Mouse (Mus musculus) erythroblast, adult 5-6 weeks (primary cell): Measurements from ENCODE around the gene Gm13757. TPM values are rescaled to one million over a fixed set of nuclear protein-coding genes. Genes with fewer than 3 reads are reported as not detected.
"Not testable (repeated sequence)": the region's sequence is repeated elsewhere in the genome, so short reads cannot be mapped to it uniquely, and the experiment has no call there.

ENCODE experiments used
- ATAC-seq: replicated peaks from 2 replicates; pipeline ENCODE4 v1.8.0; 2016; ENCODE audit warnings: moderate number of reproducible peaks, mild to moderate bottlenecking, moderate TSS enrichment, inconsistent platforms; ENCODE audit not compliant: poor library complexity, low FRiP score, severe bottlenecking
- total RNA-seq, 2 experiments: library from RNA; stranded (forward) in 1 of 2; stranded (reverse) in 1 of 2; fragments of 150-400 nt in 1 of 2; fragments of 200-764, 138-1000 nt in 1 of 2; gene quantifications; 2 replicates each; pipeline versions ENCODE4 v1.2.3 to v1.2.4; 2015 to 2017; ENCODE audit warnings: low replicate concordance in 2 of 2

Gene Gm13757
- total RNA-seq (2015; ENCODE audit: low replicate concordance) (0.63 TPM in 1 of 2 replicates, not detected in the other), total RNA-seq (2017; ENCODE audit: low replicate concordance) (not detected in 2 replicates)

DNA sequence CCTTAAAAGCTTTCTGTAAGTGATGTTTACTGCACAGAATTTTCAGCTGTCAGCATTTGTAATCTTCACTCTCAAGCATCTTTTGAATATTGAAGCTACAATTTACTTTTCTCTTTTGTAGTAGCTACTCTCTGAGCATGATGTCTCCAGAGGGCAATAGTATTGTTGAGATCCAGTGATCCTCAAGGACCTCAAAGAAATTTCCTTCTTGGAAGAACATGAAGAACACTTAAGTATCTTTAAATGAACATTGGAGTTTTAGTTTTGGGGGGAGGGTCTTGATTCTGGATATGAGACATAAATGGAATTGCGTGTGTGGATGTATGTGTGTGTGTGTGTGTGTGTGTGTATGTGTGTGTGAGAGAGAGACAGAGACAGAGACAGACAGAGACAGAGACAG is at the start of gene Gm13757:
Gene Gm13757, minus strand, starts transcription at position 101 of the 400 bp plus-strand sequence.
- ATAC-seq: no peak

DNA sequence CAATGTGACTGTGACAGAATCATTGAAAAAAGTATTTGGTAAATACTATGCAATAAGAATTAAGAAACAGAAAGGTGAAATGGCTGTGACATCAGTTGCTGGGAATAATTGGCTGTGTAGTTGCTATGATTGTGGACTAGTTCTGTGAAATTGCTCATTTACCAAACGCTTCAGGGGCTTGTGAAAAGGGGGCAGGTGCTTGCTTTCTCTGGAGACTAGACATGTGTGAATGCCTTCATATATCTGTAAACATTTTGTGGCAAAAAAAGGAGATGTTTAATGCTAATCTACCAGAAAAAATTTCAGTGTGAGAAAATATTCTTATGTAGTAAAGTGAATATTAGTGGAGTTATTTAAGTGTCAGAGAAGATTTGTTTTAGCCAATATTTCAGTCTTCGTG is 44.1 kb upstream of the Gm13757 start, which contains the start of gene Olfr1185-ps1:
Gene Olfr1185-ps1, plus strand, starts transcription at position 301 of the 400 bp plus-strand sequence.
- ATAC-seq: no peak

DNA sequence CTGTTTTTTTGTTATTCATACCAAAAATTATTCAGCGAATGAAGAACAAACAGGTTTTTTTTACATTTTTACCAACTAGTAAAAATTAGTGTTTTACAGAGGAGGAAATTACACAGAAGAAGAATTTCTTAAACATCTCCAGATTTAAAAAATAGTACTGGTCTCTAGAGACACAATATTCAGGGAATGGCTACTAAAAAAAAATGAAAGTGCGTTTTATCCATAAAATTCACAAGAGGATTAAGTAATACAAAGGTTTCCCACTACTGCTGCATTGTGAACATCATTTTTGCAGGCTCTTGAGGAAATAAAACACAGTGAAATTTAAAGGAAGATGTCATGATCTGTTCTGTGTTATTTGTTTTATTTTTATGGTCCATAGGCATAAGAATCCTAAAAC is 34.4 kb upstream of the Gm13757 start, which contains the start of gene Olfr1184:
Gene Olfr1184, plus strand, starts transcription at position 301 of the 400 bp plus-strand sequence.
- ATAC-seq: no peak

DNA sequence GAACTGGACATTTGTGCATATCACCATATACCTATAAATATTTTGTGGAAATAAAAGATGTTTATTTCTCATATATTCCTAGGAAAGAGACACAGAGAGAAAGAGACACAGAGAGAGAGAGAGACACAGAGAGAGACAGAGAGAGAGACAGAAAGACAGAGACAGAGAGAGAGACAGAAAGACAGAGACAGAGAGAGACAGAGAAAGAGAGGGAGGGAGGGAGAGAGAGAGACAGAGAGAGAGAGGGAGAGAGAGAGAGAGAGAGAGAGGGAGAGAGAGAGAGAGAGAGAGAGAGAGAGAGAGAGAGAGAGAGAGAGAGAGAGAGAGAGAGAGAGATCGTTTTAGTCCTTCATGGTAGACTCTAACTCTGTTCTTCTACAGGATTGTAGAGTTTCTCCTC is 5.6 kb upstream of the Gm13757 start, which contains the start of gene Olfr1183:
Gene Olfr1183, plus strand, starts transcription at position 301 of the 400 bp plus-strand sequence.
- ATAC-seq: not testable (repeated sequence)

- ATAC-seq: no peak
These were observed 22.9 kb downstream of the Gm13757 start, which contains the start of gene Olfr1181 for GRCm38 (mm10) chr2:88426071-88426470. Olfr1181 (minus strand) TSS chr2:88426171.

DNA sequence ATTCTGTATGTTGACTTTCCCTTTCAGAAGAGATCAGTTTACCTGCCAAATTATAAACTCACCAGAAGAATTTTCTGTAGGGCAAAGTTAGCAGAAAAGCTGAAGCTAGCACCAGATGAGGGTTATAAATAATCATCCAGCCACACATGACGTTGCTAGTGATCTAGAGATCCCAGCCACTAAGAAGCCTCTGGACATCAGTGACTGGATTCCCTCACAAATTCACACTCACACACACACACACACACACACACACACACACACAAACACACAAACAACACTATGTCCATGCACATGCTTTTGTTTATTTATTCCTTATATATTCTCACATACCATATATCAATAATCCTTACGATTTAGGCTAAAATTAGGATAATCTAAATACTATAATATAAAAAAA is 29.9 kb downstream of the Gm13757 start, which contains the start of gene Olfr1180:
Gene Olfr1180, minus strand, starts transcription at position 101 of the 400 bp plus-strand sequence.
- no peak for ATAC-seq

DNA sequence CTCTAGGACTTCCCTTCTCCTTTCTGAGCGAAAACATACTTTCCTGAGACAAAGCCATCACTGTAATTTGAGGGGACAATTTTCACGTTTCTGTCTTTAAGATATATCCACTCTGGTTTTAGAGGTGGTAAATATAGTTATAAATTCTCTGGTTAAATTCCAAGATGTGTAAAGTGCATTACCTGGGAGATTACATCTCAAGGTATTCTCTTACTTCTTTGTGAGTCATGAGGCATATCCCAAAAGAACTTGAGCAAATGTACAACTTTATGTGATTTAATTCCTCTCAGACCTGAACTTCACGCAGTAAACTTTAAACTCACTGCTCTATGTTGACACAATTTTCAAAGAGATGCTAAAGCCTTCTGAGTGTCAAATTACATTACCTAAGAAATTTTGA is 42.6 kb downstream of the Gm13757 start, which contains the start of gene Olfr1179:
Gene Olfr1179, minus strand, starts transcription at position 101 of the 400 bp plus-strand sequence.
- ATAC-seq: no peak

Other genes starting within 250 kb of the Gm13757 start
- gene Olfr1170, start 220.8 kb downstream of the Gm13757 start, total RNA-seq (2015; ENCODE audit: low replicate concordance): not detected in 2 replicates
- not detected in 2 replicates for gene Olfr1170, start 220.8 kb downstream of the Gm13757 start, total RNA-seq (2017; ENCODE audit: low replicate concordance)
- not detected in 2 replicates for gene Olfr1173, start 169.3 kb downstream of the Gm13757 start, total RNA-seq (2015; ENCODE audit: low replicate concordance)
- gene Olfr1173, start 169.3 kb downstream of the Gm13757 start, total RNA-seq (2017; ENCODE audit: low replicate concordance): not detected in 2 replicates
- 0.96 TPM in 1 of 2 replicates, not detected in the other for gene Olfr1174-ps, start 134.0 kb downstream of the Gm13757 start, total RNA-seq (2015; ENCODE audit: low replicate concordance)
- not detected in 2 replicates for gene Olfr1174-ps, start 134.0 kb downstream of the Gm13757 start, total RNA-seq (2017; ENCODE audit: low replicate concordance)
- gene Olfr1175-ps, start 121.9 kb downstream of the Gm13757 start, total RNA-seq (2015; ENCODE audit: low replicate concordance): not detected in 2 replicates
- gene Olfr1175-ps, start 121.9 kb downstream of the Gm13757 start, total RNA-seq (2017; ENCODE audit: low replicate concordance): not detected in 2 replicates
- not detected in 2 replicates for gene Olfr1176, start 112.4 kb downstream of the Gm13757 start, total RNA-seq (2015; ENCODE audit: low replicate concordance)
- not detected in 2 replicates for gene Olfr1176, start 112.4 kb downstream of the Gm13757 start, total RNA-seq (2017; ENCODE audit: low replicate concordance)
- not detected in 2 replicates for gene Olfr1177-ps, start 102.6 kb downstream of the Gm13757 start, total RNA-seq (2015; ENCODE audit: low replicate concordance)
- gene Olfr1177-ps, start 102.6 kb downstream of the Gm13757 start, total RNA-seq (2017; ENCODE audit: low replicate concordance): 1.5 TPM in 1 of 2 replicates, not detected in the other
- gene Olfr1178, start 62.1 kb downstream of the Gm13757 start, total RNA-seq (2015; ENCODE audit: low replicate concordance): not detected in 2 replicates
- gene Olfr1178, start 62.1 kb downstream of the Gm13757 start, total RNA-seq (2017; ENCODE audit: low replicate concordance): 0.09 and 0.84 TPM in 2 replicates
- not detected in 2 replicates for gene Olfr1179, start 42.7 kb downstream of the Gm13757 start, total RNA-seq (2015; ENCODE audit: low replicate concordance)
- not detected in 2 replicates for gene Olfr1179, start 42.7 kb downstream of the Gm13757 start, total RNA-seq (2017; ENCODE audit: low replicate concordance)
- gene Olfr1180, start 30.0 kb downstream of the Gm13757 start, total RNA-seq (2015; ENCODE audit: low replicate concordance): not detected in 2 replicates
- not detected in 2 replicates for gene Olfr1180, start 30.0 kb downstream of the Gm13757 start, total RNA-seq (2017; ENCODE audit: low replicate concordance)
- gene Olfr1181, start 23.0 kb downstream of the Gm13757 start, total RNA-seq (2015; ENCODE audit: low replicate concordance): not detected in 2 replicates
- not detected in 2 replicates for gene Olfr1181, start 23.0 kb downstream of the Gm13757 start, total RNA-seq (2017; ENCODE audit: low replicate concordance)
- not detected in 2 replicates for gene Olfr1183, start 5.7 kb upstream of the Gm13757 start, total RNA-seq (2015; ENCODE audit: low replicate concordance)
- gene Olfr1183, start 5.7 kb upstream of the Gm13757 start, total RNA-seq (2017; ENCODE audit: low replicate concordance): not detected in 2 replicates
- not detected in 2 replicates for gene Olfr1184, start 34.5 kb upstream of the Gm13757 start, total RNA-seq (2015; ENCODE audit: low replicate concordance)
- not detected in 2 replicates for gene Olfr1184, start 34.5 kb upstream of the Gm13757 start, total RNA-seq (2017; ENCODE audit: low replicate concordance)
- not detected in 2 replicates for gene Olfr1185-ps1, start 44.2 kb upstream of the Gm13757 start, total RNA-seq (2015; ENCODE audit: low replicate concordance)
- not detected in 2 replicates for gene Olfr1185-ps1, start 44.2 kb upstream of the Gm13757 start, total RNA-seq (2017; ENCODE audit: low replicate concordance)
- not detected in 2 replicates for gene Olfr1186, start 69.4 kb upstream of the Gm13757 start, total RNA-seq (2015; ENCODE audit: low replicate concordance)
- not detected in 2 replicates for gene Olfr1186, start 69.4 kb upstream of the Gm13757 start, total RNA-seq (2017; ENCODE audit: low replicate concordance)
- not detected in 2 replicates for gene Olfr1188, start 107.8 kb upstream of the Gm13757 start, total RNA-seq (2015; ENCODE audit: low replicate concordance)
- not detected in 2 replicates for gene Olfr1188, start 107.8 kb upstream of the Gm13757 start, total RNA-seq (2017; ENCODE audit: low replicate concordance)
- not detected in 2 replicates for gene Olfr1189, start 137.3 kb upstream of the Gm13757 start, total RNA-seq (2015; ENCODE audit: low replicate concordance)
- gene Olfr1189, start 137.3 kb upstream of the Gm13757 start, total RNA-seq (2017; ENCODE audit: low replicate concordance): not detected in 2 replicates
- gene Olfr1191-ps1, start 191.4 kb upstream of the Gm13757 start, total RNA-seq (2015; ENCODE audit: low replicate concordance): not detected in 2 replicates
- not detected in 2 replicates for gene Olfr1191-ps1, start 191.4 kb upstream of the Gm13757 start, total RNA-seq (2017; ENCODE audit: low replicate concordance)
- gene Olfr1192-ps1, start 199.4 kb upstream of the Gm13757 start, total RNA-seq (2015; ENCODE audit: low replicate concordance): not detected in 2 replicates
- 0.14 TPM in 1 of 2 replicates, not detected in the other for gene Olfr1192-ps1, start 199.4 kb upstream of the Gm13757 start, total RNA-seq (2017; ENCODE audit: low replicate concordance)
- not detected in 2 replicates for gene Olfr1193, start 226.5 kb upstream of the Gm13757 start, total RNA-seq (2015; ENCODE audit: low replicate concordance)
- gene Olfr1193, start 226.5 kb upstream of the Gm13757 start, total RNA-seq (2017; ENCODE audit: low replicate concordance): not detected in 2 replicates
- not detected in 2 replicates for gene Olfr1195, start 240.1 kb upstream of the Gm13757 start, total RNA-seq (2015; ENCODE audit: low replicate concordance)
- not detected in 2 replicates for gene Olfr1195, start 240.1 kb upstream of the Gm13757 start, total RNA-seq (2017; ENCODE audit: low replicate concordance)